ENCODE assay signal across 8 mouse cellular contexts in the genomic region with DNA sequence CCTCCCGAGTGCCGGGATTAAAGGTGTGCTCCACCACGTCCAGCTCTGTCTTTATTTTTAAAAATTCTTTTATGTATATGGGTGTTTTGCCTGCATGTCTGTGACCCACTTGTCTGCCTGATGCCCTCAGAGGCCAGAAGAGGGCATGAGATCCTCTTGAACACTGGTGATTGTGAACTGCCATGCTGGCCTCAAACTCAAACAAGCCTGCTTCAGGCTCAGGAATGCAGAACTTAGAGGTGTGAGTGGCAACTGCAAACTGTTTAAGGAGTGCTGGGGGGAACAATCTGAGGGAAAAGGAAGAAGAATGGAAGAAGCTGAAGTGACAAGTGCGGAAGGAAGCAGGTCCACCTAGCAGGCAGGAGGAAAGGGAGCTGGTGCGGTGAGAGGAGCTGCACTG. TPM values are rescaled to one million over a fixed set of nuclear protein-coding genes. Genes with fewer than 3 reads are reported as not detected.
A peak's percentile ranks its signal among the peaks of the same experiment; 100 is the strongest.
DNase-seq lines count a peak whose midpoint lies in the region; ATAC-seq and TF ChIP-seq lines count a peak whose summit lies in the region.

No protein-coding gene starts in this region.

- no peaks in the 10 kb centered on the region for H3K36me3 ChIP-seq in kidney, embryonic 15.5 days
- no peaks in the 10 kb centered on the region for H3K36me3 ChIP-seq in megakaryocyte, embryonic 14.5 days (replicated peaks; ENCODE audit: low read length)
- peaks cover 5% of the 10 kb centered on the region; the same call in 1 of the 2 replicates for H3K36me3 ChIP-seq in limb, embryonic 10.5 days

- no peaks in the 10 kb centered on the region for H3K27me3 ChIP-seq in Patski
- H3K27me3 ChIP-seq in kidney, embryonic 15.5 days = no peaks in the 10 kb centered on the region
- no peaks in the 10 kb centered on the region for H3K27me3 ChIP-seq in megakaryocyte, embryonic 14.5 days (replicated peaks)
- no peaks in the 10 kb centered on the region for H3K27me3 ChIP-seq in limb, embryonic 10.5 days (ENCODE audit: low read depth, poor library complexity, severe bottlenecking)

- POLR2A ChIA-PET in Patski (lab: Charles Lee) = interaction anchor here (0.7 to 0.9 kb wide), 2 partner anchors 100 to 114 kb away, joined by 3 read pairs; no protein-coding TSS in a partner anchor

- H3K9ac ChIP-seq in kidney, embryonic 15.5 days = no peak overlapping the region

- no peak overlapping the region for H3K4me3 ChIP-seq in gastrocnemius, adult 2 months
- no peak overlapping the region for H3K4me3 ChIP-seq in kidney, embryonic 15.5 days (replicated peaks)
- peak overlapping the region; percentile 67 for H3K4me3 ChIP-seq in megakaryocyte, embryonic 14.5 days (replicated peaks)
- no peak overlapping the region for H3K4me3 ChIP-seq in limb, embryonic 10.5 days

- peaks cover 18% of the 10 kb centered on the region for H3K4me1 ChIP-seq in kidney, embryonic 15.5 days
- H3K4me1 ChIP-seq in megakaryocyte, embryonic 14.5 days = peaks cover 45% of the 10 kb centered on the region
- H3K4me1 ChIP-seq in limb, embryonic 10.5 days = peaks cover 10% of the 10 kb centered on the region

- in situ Hi-C loops in Patski (cut with MboI; ENCODE audit: low pct_unique_long_range_greater_than_20kb) = loop anchor here (5.0 to 25.0 kb wide), 2 partner anchors 94 to 424 kb away; partner anchors contain the start of genes Ccdc92, Rilpl1 and Zfp664

- CTCF ChIA-PET in Patski (lab: Charles Lee) = interaction anchor here (0.6 to 4.0 kb wide), 9 partner anchors 8 to 117 kb away, joined by 3 to 31 read pairs (median 3); partner anchors contain the start of genes Rilpl1 and Sbno1

- peak; percentile 42 for DNase-seq in gastrocnemius, adult 2 months
- no peak for DNase-seq in gastrocnemius, postnatal 4 days (ENCODE audit: low spot score in 2 of 2)
- no peak for DNase-seq in Patski (ENCODE audit: low read depth, low spot score)
- no peak for DNase-seq in limb, embryonic 10.5 days (ENCODE audit: low spot score)
- DNase-seq in MN1 (ENCODE audit: low spot score) = no peak
- DNase-seq in urinary bladder, postnatal 25 days (ENCODE audit: low spot score) = no peak

- intact Hi-C loops in gastrocnemius, adult 2 months (cut with DNase I) = no loop called here

- peak overlapping the region; percentile 96 for H3K27ac ChIP-seq in gastrocnemius, adult 2 months
- peak overlapping the region; percentile 98 for H3K27ac ChIP-seq in kidney, embryonic 15.5 days
- no peak overlapping the region for H3K27ac ChIP-seq in limb, embryonic 10.5 days

- H3K4me2 ChIP-seq in kidney, embryonic 15.5 days = no peak overlapping the region

- 91% methylated on average over 5 of the region's 5 CpGs for WGBS in kidney, embryonic 15.5 days
- 87% methylated on average over 5 of the region's 5 CpGs for WGBS in limb, embryonic 10.5 days

- no peak for ATAC-seq in Patski
- ATAC-seq in kidney, embryonic 15.5 days (replicated peaks; ENCODE audit: low FRiP score) = no peak

- peak; percentile 54 for TF ChIP-seq CTCF in gastrocnemius, adult 2 months (IDR thresholded peaks at IDR 0.05)
- peak; percentile 73 for TF ChIP-seq CTCF in Patski (IDR thresholded peaks at IDR 0.05)

- H3K9me3 ChIP-seq in kidney, embryonic 15.5 days (replicated peaks) = no peaks in the 10 kb centered on the region
- H3K9me3 ChIP-seq in megakaryocyte, embryonic 14.5 days = no peaks in the 10 kb centered on the region
- no peaks in the 10 kb centered on the region for H3K9me3 ChIP-seq in limb, embryonic 10.5 days (replicated peaks)

RNA-seq across cellular contexts. Expression of gene Kmt5a, which starts 1.5 kb away (rescaled TPM):
- total RNA-seq in gastrocnemius, adult 2 months (2021) = 100 to 1,000 TPM; 178 to 229 TPM
- 10 to 100 TPM; 43.3 to 44.8 TPM for total RNA-seq in gastrocnemius, postnatal 4 days (2021)
- 174 TPM for polyA plus RNA-seq in Patski (2021)
- 45.5 and 49.9 TPM in 2 replicates for polyA plus RNA-seq in kidney, embryonic 15.5 days (2015; fragmentation: Nextera tagmentation; extraction: Ambion mirVana)
- polyA plus RNA-seq in megakaryocyte, embryonic 14.5 days (2012; ENCODE audit: insufficient read depth, low replicate concordance) = 134 and 294 TPM in 2 replicates
- polyA plus RNA-seq in limb, embryonic 10.5 days (2016; fragmentation: Nextera tagmentation; extraction: Ambion mirVana) = 52.3 and 71.3 TPM in 2 replicates

RNA-seq across cellular contexts. Expression of gene Sbno1, which starts 12.4 kb away (rescaled TPM):
- 10 to 100 TPM; 43.2 to 49.2 TPM for total RNA-seq in gastrocnemius, adult 2 months (2021)
- 10 to 100 TPM; 50.3 to 57.9 TPM for total RNA-seq in gastrocnemius, postnatal 4 days (2021)
- 59.0 TPM for polyA plus RNA-seq in Patski (2021)
- polyA plus RNA-seq in kidney, embryonic 15.5 days (2015; fragmentation: Nextera tagmentation; extraction: Ambion mirVana) = 90.0 and 96.2 TPM in 2 replicates
- polyA plus RNA-seq in megakaryocyte, embryonic 14.5 days (2012; ENCODE audit: insufficient read depth, low replicate concordance) = 4.3 and 5.8 TPM in 2 replicates
- 82.8 and 93.6 TPM in 2 replicates for polyA plus RNA-seq in limb, embryonic 10.5 days (2016; fragmentation: Nextera tagmentation; extraction: Ambion mirVana)

RNA-seq across cellular contexts. Expression of gene Rilpl2, which starts 39.9 kb away (rescaled TPM):
- 1 to 10 TPM; 4.6 to 4.7 TPM for total RNA-seq in gastrocnemius, adult 2 months (2021)
- total RNA-seq in gastrocnemius, postnatal 4 days (2021) = 10 to 100 TPM; 10.3 to 12.8 TPM
- polyA plus RNA-seq in Patski (2021) = 75.6 TPM
- 29.6 and 32.8 TPM in 2 replicates for polyA plus RNA-seq in kidney, embryonic 15.5 days (2015; fragmentation: Nextera tagmentation; extraction: Ambion mirVana)
- polyA plus RNA-seq in megakaryocyte, embryonic 14.5 days (2012; ENCODE audit: insufficient read depth, low replicate concordance) = 26.5 and 65.3 TPM in 2 replicates
- polyA plus RNA-seq in limb, embryonic 10.5 days (2016; fragmentation: Nextera tagmentation; extraction: Ambion mirVana) = 26.8 and 31.1 TPM in 2 replicates

RNA-seq across cellular contexts. Expression of gene Snrnp35, which starts 44.7 kb away (rescaled TPM):
- 10 to 100 TPM; 27.7 to 33.1 TPM for total RNA-seq in gastrocnemius, adult 2 months (2021)
- 10 to 100 TPM; 26.7 to 32.0 TPM for total RNA-seq in gastrocnemius, postnatal 4 days (2021)
- polyA plus RNA-seq in Patski (2021) = 20.3 TPM
- polyA plus RNA-seq in kidney, embryonic 15.5 days (2015; fragmentation: Nextera tagmentation; extraction: Ambion mirVana) = 26.7 and 27.4 TPM in 2 replicates
- polyA plus RNA-seq in megakaryocyte, embryonic 14.5 days (2012; ENCODE audit: insufficient read depth, low replicate concordance) = 8.7 and 27.1 TPM in 2 replicates
- polyA plus RNA-seq in limb, embryonic 10.5 days (2016; fragmentation: Nextera tagmentation; extraction: Ambion mirVana) = 30.8 and 32.2 TPM in 2 replicates
